Mouse (Mus musculus): ENCODE results near the gene Aqp1. TPM values are rescaled to one million over a fixed set of nuclear protein-coding genes. Genes with fewer than 3 reads are reported as not detected.
A peak's percentile ranks its signal among the peaks of the same experiment; 100 is the strongest.

The Aqp1 gene
- polyA plus RNA-seq (2015; fragmentation: Nextera tagmentation; extraction: Ambion mirVana), result 29.9 and 38.4 TPM in 2 replicates

DNA sequence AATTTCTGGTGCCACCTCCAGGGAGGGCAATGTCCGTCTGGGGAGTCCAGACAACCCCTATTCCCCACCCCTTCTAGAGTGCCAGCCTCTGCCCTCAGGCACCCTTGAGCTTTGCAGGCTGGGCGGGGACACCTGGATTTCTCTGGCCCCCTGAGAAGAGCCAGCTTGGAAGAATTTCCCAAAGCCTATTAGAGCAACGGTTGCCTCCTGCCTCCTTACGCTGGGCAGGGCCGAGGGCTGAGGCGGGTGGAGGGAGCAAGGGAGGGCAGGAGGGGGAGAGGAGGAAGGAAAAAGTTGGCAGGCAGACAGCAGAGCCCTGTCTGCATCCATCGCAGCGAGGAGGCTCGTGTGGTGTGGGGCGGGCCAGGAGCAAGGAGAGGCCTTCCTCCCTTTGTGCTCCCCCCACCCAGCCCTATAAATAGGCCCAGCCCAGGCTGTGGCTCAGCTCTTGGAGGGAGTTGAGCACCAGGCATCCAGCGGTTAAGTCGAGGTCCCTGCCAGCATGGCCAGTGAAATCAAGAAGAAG is at the start of gene Aqp1:
Aqp1 (plus strand) TSS at position 444 of the 526 bp plus-strand sequence.
- Histone ChIP-seq H3K27ac (peak within 1 kb of the TSS; percentile 51), H3K4me2 (peak within 1 kb of the TSS; percentile 30), H3K4me1 (peaks cover 20% of the 10 kb centered on the region), H3K27me3 (no peaks in the 10 kb centered on the region), H3K4me3 (replicated peaks) (peak within 1 kb of the TSS; percentile 15), H3K36me3 (no peaks in the 10 kb centered on the region), H3K9me3 (replicated peaks) (no peaks in the 10 kb centered on the region), H3K9ac (no peak within 1 kb of the TSS)
- WGBS, result 16% methylated on average over 12 of the region's 12 CpGs
- ATAC-seq (replicated peaks; ENCODE audit: low FRiP score), result peak; percentile 66

DNA sequence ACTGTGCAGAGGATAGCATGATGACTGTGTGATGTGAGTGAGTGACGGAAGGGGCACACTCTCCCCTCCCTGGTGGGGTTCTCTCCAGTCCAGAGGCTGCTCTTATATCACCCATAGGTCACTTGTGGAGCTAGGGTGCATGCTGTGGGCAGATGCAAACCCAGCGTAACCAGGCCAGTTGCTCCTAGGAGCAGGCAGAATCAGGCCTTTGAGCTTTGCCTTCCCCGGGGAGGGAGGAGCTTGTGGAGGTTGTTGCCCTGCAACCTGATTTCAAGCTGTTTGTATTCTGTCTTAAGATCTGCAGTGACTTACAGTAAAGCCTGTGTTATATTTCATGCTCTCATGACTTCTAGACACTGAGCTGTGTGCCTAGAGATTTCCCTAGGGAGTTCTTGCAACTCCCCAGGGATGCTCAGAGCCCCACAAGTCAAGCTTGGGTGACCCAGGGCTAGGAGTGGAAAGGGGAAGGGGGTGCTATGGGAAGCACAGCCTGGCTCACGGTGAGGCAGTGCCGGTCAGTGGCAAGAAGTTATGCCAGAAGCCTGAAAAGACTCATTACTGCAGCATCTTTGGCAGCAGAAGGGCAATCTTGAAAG is 48.1 kb upstream of the Aqp1 start:
- peak; percentile 65 for ATAC-seq (replicated peaks; ENCODE audit: low FRiP score)

DNA sequence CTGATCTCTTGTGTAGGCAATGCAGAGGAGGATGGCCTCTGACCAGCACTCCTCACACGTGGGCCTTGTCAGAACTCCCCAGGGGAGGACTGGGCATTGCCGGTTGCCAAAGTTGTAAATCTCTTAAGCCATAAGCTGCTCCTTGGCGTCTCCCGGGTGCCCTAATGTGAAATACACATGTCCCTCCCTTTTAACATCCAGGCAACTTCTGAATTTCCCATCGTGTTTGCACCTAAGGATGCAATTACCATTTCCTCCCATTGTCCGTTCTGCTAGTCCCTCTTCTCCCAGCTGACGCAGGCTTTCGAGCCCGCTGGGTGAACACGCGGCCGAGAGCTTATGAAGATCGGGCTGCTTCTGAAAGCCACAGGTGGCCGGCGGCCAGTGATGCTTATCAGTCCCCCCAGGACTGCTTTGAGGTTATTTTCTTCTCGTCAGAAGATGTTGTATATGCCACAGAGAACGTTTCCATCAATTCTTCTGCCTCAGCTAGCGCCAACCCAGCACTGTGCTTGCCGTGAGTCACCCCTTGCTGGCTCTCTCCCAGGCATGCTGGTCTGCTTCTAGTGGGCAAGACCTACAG is 41.6 kb upstream of the Aqp1 start:
- H3K27me3 ChIP-seq, result 0 out of 2 replicates have a peak, but pooled peaks cover 3% of the 10 kb centered on the region
- no peaks in the 10 kb centered on the region for H3K9me3 ChIP-seq (replicated peaks)
- WGBS, result 17% methylated on average over 19 of the region's 19 CpGs
- H3K4me2 ChIP-seq, result no peak overlapping the region
- no peak overlapping the region for H3K9ac ChIP-seq
- peaks cover 10% of the 10 kb centered on the region for H3K4me1 ChIP-seq
- ATAC-seq (replicated peaks; ENCODE audit: low FRiP score), result peak; percentile 86
- H3K36me3 ChIP-seq, result peaks cover 18% of the 10 kb centered on the region
- H3K27ac ChIP-seq, result peak overlapping the region; percentile 41; the same call in 1 of the 2 replicates
- no peak overlapping the region for H3K4me3 ChIP-seq (replicated peaks)

More for the DNA sequence above, 48.1 kb upstream of the Aqp1 start:
- Histone ChIP-seq H3K27me3 (0 out of 2 replicates have a peak, but pooled peaks cover 3% of the 10 kb centered on the region), H3K36me3 (0 out of 2 replicates have a peak, but pooled peaks cover 6% of the 10 kb centered on the region), H3K9ac (no peak overlapping the region), H3K4me2 (no peak overlapping the region), H3K9me3 (replicated peaks) (no peaks in the 10 kb centered on the region), H3K4me3 (replicated peaks) (no peak overlapping the region), H3K27ac (peak overlapping the region; percentile 63), H3K4me1 (peaks cover 13% of the 10 kb centered on the region)
- WGBS, result 66% methylated on average over 5 of the region's 5 CpGs

DNA sequence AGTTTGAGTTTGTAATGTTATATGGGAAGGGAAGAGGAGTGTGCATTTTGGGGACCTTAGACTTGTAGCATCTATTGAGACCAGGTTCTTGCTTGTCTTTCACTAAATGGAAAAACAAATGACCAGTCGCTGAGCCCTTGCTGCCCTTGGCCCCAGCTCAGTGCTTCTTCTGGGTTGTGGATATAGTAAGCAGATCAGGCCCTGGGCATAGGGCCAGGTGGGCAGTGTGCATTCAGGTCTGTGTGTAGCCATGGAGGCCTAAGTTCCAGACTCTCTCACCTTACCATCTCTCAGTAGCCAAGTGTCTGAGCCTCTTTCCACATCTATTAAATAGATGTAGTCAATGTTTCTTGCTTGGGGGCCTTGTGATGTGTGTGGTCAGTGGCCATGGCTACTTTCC is 40.9 kb upstream of the Aqp1 start:
- 0 out of 2 replicates have a peak, but pooled peaks cover 3% of the 10 kb centered on the region for H3K27me3 ChIP-seq
- H3K9me3 ChIP-seq (replicated peaks), result no peaks in the 10 kb centered on the region
- WGBS, result 70% methylated on average over 1 of the region's 1 CpGs
- H3K36me3 ChIP-seq, result peaks cover 17% of the 10 kb centered on the region
- no peak overlapping the region for H3K4me3 ChIP-seq (replicated peaks)
- no peak overlapping the region for H3K4me2 ChIP-seq
- ATAC-seq (replicated peaks; ENCODE audit: low FRiP score), result no peak
- H3K9ac ChIP-seq, result no peak overlapping the region
- H3K27ac ChIP-seq, result no peak overlapping the region
- H3K4me1 ChIP-seq, result peaks cover 10% of the 10 kb centered on the region

DNA sequence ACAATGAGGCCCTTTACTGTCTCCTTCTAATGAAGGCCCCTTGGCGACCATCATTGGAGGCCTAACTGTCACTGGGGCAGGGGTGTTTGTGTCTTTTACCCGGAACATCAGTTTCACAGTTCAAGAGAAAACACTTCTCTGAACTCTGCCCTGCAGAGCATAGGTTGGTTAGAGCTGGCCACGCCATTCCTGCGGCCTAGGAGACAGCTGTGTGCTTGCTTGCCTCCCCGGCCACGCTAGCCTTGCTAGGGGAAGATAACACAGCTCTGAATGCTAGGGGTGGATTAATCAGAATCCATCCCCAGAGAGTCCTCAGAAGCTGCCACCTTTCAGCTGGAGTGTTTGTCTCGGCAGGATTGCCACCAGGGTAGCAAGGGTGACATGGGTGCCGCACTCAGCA is 36.8 kb upstream of the Aqp1 start:
- Histone ChIP-seq H3K27me3 (no peaks in the 10 kb centered on the region), H3K36me3 (peaks cover 24% of the 10 kb centered on the region), H3K9ac (no peak overlapping the region), H3K4me1 (peaks cover 6% of the 10 kb centered on the region), H3K4me2 (no peak overlapping the region), H3K9me3 (replicated peaks) (no peaks in the 10 kb centered on the region), H3K27ac (no peak overlapping the region), H3K4me3 (replicated peaks) (no peak overlapping the region)
- 78% methylated on average over 8 of the region's 8 CpGs for WGBS
- ATAC-seq (replicated peaks; ENCODE audit: low FRiP score), result no peak

DNA sequence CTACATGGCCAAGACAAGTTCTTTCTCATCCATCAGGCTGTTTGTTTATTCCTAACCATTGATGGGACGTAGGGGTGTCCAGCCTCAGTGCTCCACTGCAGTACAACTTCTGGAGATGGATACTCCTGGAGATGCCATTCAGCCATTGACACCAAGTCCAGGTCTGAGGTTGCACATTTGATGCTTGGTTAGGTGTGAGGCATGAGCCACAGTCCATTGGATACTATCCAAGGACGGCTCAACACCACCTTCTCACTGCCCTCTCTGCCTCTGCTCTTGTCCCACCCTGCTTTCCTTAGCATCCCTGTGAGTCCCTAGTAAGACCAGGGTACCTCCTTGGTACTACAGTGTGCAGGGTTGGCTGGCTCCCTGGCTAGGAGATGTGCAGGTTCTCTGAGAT is 36.3 kb upstream of the Aqp1 start:
- H3K9me3 ChIP-seq (replicated peaks), result no peaks in the 10 kb centered on the region
- H3K27ac ChIP-seq, result no peak overlapping the region
- H3K9ac ChIP-seq, result no peak overlapping the region
- no peak for ATAC-seq (replicated peaks; ENCODE audit: low FRiP score)
- 96% methylated on average over 2 of the region's 2 CpGs for WGBS
- peaks cover 1% of the 10 kb centered on the region; the same call in 1 of the 2 replicates for H3K4me1 ChIP-seq
- no peak overlapping the region for H3K4me2 ChIP-seq
- H3K4me3 ChIP-seq (replicated peaks), result no peak overlapping the region
- no peaks in the 10 kb centered on the region for H3K27me3 ChIP-seq
- peaks cover 24% of the 10 kb centered on the region for H3K36me3 ChIP-seq

DNA sequence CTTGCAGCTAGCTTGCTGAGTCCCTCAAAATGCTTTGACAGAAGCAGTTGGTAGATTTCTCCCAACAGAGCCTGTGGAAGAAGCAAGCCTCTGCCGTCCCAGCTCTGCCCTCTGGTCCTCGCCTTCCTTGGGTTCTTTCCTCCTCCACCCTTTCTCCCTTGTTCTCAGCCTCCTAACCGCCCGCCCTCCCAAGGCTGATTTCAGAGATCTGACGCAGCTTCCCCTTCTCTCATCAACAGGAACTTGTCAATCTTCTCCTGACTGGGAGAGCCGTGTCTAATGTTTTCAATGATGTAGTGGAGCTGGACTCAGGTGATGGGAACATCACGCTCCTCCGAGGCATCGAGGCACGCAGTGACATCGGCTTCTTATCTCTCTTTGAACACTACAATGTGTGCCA is 35.5 kb upstream of the Aqp1 start:
- Histone ChIP-seq H3K4me1 (no peaks in the 10 kb centered on the region), H3K4me3 (replicated peaks) (no peak overlapping the region), H3K4me2 (no peak overlapping the region), H3K9me3 (replicated peaks) (no peaks in the 10 kb centered on the region), H3K27me3 (no peaks in the 10 kb centered on the region), H3K9ac (no peak overlapping the region), H3K27ac (no peak overlapping the region), H3K36me3 (peaks cover 24% of the 10 kb centered on the region)
- 84% methylated on average over 11 of the region's 11 CpGs for WGBS
- no peak for ATAC-seq (replicated peaks; ENCODE audit: low FRiP score)

DNA sequence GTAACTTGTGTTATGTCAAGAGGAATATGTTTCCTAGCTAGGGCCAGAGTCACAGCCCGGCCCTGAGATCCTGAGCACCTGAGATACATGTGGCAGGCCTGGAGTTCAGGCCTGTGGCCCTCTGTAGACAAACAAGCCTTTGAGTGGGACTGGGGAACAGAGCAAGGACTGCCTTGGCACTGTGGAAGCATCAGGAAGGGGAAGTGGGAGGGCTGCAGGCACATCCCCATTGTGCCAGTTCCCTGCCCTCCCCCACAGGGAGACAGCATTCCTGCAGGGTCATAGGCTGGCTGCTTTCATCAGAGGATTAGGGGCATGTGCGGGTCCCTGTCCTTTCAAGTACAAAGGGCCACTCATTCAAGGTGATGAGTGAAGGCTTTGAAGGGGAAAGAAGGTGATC is 26.1 kb upstream of the Aqp1 start:
- Histone ChIP-seq H3K4me1 (no peaks in the 10 kb centered on the region), H3K4me3 (replicated peaks) (no peak overlapping the region), H3K27me3 (no peaks in the 10 kb centered on the region), H3K27ac (no peak overlapping the region), H3K9me3 (replicated peaks) (no peaks in the 10 kb centered on the region), H3K36me3 (0 out of 2 replicates have a peak, but pooled peaks cover 4% of the 10 kb centered on the region), H3K9ac (no peak overlapping the region), H3K4me2 (no peak overlapping the region)
- ATAC-seq (replicated peaks; ENCODE audit: low FRiP score), result no peak
- 47% methylated on average over 2 of the region's 2 CpGs for WGBS

DNA sequence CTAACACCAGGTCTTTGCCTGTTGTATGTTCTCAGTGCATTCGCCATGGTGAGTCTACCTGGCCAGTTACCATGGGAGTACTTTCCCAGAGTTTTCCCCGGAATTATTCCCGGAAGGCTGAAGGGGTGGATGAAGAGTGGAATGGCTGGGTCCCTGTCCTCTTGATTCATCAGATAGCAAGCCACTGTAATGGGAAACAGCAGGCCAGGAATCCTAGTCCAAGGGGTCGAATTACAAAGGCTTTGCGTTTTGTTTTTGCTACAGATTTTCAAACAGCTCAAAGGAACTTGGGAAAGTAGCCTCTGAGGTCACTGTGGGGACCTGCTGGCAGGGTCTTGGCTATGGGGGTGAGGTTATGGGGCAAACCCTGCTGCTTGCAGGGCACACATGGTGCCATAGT is 24.3 kb upstream of the Aqp1 start:
- Histone ChIP-seq H3K9ac (no peak overlapping the region), H3K36me3 (0 out of 2 replicates have a peak, but pooled peaks cover 4% of the 10 kb centered on the region), H3K4me2 (no peak overlapping the region), H3K27ac (no peak overlapping the region), H3K27me3 (no peaks in the 10 kb centered on the region), H3K9me3 (replicated peaks) (no peaks in the 10 kb centered on the region), H3K4me1 (no peaks in the 10 kb centered on the region), H3K4me3 (replicated peaks) (no peak overlapping the region)
- 41% methylated on average over 5 of the region's 5 CpGs for WGBS
- no peak for ATAC-seq (replicated peaks; ENCODE audit: low FRiP score)

DNA sequence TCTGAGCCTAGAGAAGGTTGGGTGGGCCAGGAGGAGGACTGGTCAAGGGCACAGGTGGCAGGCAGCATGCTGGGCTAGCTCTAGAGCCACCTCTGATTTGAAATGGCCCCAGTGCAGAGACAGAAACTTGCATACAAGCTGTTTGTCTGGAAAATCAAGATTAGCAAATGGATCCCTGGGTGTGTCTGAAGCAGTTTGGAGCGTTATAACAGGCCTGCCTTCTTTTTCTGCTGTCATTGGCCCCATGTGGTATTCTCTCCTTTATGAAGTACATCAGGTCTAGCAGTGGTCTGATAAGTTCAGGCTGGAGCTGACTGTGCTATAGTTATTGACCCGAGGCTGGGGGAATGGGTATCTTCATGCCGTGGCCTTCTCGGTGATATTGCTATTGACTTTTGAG is 22.3 kb upstream of the Aqp1 start:
- Histone ChIP-seq H3K4me1 (no peaks in the 10 kb centered on the region), H3K36me3 (0 out of 2 replicates have a peak, but pooled peaks cover 4% of the 10 kb centered on the region), H3K27ac (no peak overlapping the region), H3K9me3 (replicated peaks) (no peaks in the 10 kb centered on the region), H3K27me3 (no peaks in the 10 kb centered on the region), H3K4me3 (replicated peaks) (no peak overlapping the region), H3K4me2 (no peak overlapping the region), H3K9ac (no peak overlapping the region)
- no peak for ATAC-seq (replicated peaks; ENCODE audit: low FRiP score)
- 92% methylated on average over 4 of the region's 4 CpGs for WGBS

DNA sequence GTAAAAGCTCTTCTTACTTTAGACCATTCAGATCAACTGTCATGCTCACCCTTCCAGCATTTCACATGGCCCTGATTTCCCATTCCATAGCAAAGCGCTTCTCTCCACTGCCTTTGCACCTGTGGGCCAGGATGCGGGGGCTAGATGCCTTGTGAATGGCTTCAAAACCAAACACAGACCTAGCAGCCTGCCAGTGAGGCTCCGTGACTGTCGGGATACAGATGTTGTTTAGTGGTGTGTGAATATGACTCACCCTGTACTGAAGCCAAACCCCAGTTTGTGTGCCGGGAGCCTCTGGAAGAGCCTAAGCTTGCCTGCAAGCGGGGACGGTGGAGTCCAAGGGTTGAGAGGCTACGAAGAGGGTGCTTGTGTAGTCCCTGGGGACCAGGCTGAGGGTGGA is 21.6 kb upstream of the Aqp1 start:
- H3K27me3 ChIP-seq, result no peaks in the 10 kb centered on the region
- no peak for ATAC-seq (replicated peaks; ENCODE audit: low FRiP score)
- no peak overlapping the region for H3K4me2 ChIP-seq
- H3K9me3 ChIP-seq (replicated peaks), result no peaks in the 10 kb centered on the region
- H3K4me1 ChIP-seq, result peaks cover 5% of the 10 kb centered on the region; the same call in 1 of the 2 replicates
- H3K9ac ChIP-seq, result no peak overlapping the region
- H3K27ac ChIP-seq, result no peak overlapping the region
- no peak overlapping the region for H3K4me3 ChIP-seq (replicated peaks)
- WGBS, result 90% methylated on average over 8 of the region's 8 CpGs
- H3K36me3 ChIP-seq, result 0 out of 2 replicates have a peak, but pooled peaks cover 4% of the 10 kb centered on the region

DNA sequence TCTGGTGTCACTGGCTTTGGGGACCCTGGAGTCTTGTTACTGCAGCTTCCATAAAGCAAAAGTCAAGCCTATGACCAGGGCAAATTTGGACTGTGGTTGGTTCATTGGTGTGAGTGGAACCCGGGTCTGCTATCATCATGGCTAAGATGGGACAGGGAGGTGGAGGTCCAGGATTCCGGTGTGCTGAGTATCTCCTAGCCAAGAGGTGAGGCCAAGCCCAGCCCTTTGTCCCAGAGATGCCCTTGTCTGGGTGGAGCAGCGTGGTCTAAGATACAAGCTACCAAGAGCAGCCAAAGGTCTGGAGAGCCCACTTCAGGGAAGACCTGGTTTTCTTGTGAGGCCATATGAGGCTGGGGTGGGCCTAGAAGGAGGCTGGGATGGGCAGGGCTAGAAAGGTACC is 17.6 kb upstream of the Aqp1 start:
- Histone ChIP-seq H3K36me3 (0 out of 2 replicates have a peak, but pooled peaks cover 4% of the 10 kb centered on the region), H3K9me3 (replicated peaks) (no peaks in the 10 kb centered on the region), H3K4me2 (no peak overlapping the region), H3K4me3 (replicated peaks) (no peak overlapping the region), H3K27ac (no peak overlapping the region), H3K27me3 (no peaks in the 10 kb centered on the region), H3K4me1 (peaks cover 15% of the 10 kb centered on the region; the same call in 1 of the 2 replicates), H3K9ac (no peak overlapping the region)
- 95% methylated on average over 3 of the region's 3 CpGs for WGBS
- no peak for ATAC-seq (replicated peaks; ENCODE audit: low FRiP score)
